Mouse (Mus musculus) neural tube, embryonic 15.5 days (tissue): ENCODE data around the gene Sox10. TPM values are rescaled to one million over a fixed set of nuclear protein-coding genes. Genes with fewer than 3 reads are reported as not detected.
A peak's percentile ranks its signal among the peaks of the same experiment; 100 is the strongest.

ENCODE experiments used
- ATAC-seq: fragments of 200-750 bp; cut with Nextera tagmentation; 2 replicates; pipeline ENCODE4 v1.8.0; 2017; ENCODE audit warnings: mild to moderate bottlenecking, moderate TSS enrichment, moderate library complexity; ENCODE audit not compliant: low FRiP score
- H3K27ac ChIP-seq: fragments of 300-500 bp; sonication (generic); replicated peaks from 2 replicates; pipeline ENCODE4 v1.5.1; 2015; ENCODE audit warnings: mild to moderate bottlenecking, inconsistent platforms
- H3K27me3 ChIP-seq: fragments of 300-500 bp; sonication (generic); replicated peaks from 2 replicates; pipeline ENCODE4 v1.6.1; 2015; ENCODE audit warnings: inconsistent platforms
- H3K36me3 ChIP-seq: fragments of 300-500 bp; sonication (generic); 2 replicates; pipeline ENCODE4 v1.6.1; 2015; ENCODE audit warnings: inconsistent platforms
- H3K4me1 ChIP-seq: fragments of 300-500 bp; sonication (generic); 2 replicates; pipeline ENCODE4 v1.6.1; 2015; ENCODE audit warnings: inconsistent platforms
- H3K4me2 ChIP-seq: fragments of 300-500 bp; sonication (generic); 2 replicates; pipeline ENCODE4 v1.6.1; 2015; ENCODE audit warnings: inconsistent platforms, mild to moderate bottlenecking, moderate library complexity
- H3K4me3 ChIP-seq: fragments of 300-500 bp; sonication (generic); replicated peaks from 2 replicates; pipeline ENCODE4 v1.5.1; 2015; ENCODE audit warnings: mild to moderate bottlenecking, inconsistent platforms
- H3K9ac ChIP-seq: fragments of 300-500 bp; sonication (generic); replicated peaks from 2 replicates; pipeline ENCODE4 v1.6.1; 2015; ENCODE audit warnings: mild to moderate bottlenecking, inconsistent platforms
- H3K9me3 ChIP-seq: fragments of 300-500 bp; sonication (generic); replicated peaks from 2 replicates; pipeline ENCODE4 v1.6.1; 2016; ENCODE audit warnings: inconsistent platforms
- WGBS: fragments of 180-500 bp; shearing (Covaris S2); methylation state at CpG from one replicate; pipeline ENCODE4 v1.1.7; 2015; ENCODE audit warnings: mixed read lengths; 5-methylcytosine and 5-hydroxymethylcytosine counted together
- polyA plus RNA-seq: library from polyadenylated mRNA; unstranded; fragments of >200 nt; fragmentation: Nextera tagmentation; extraction: Ambion mirVana; gene quantifications from 2 replicates; pipeline ENCODE4 v1.2.1, GENCODE M21; 2015

Sox10 gene
- polyA plus RNA-seq, 1 experiment from 2014 or later, result 11.6 TPM

DNA sequence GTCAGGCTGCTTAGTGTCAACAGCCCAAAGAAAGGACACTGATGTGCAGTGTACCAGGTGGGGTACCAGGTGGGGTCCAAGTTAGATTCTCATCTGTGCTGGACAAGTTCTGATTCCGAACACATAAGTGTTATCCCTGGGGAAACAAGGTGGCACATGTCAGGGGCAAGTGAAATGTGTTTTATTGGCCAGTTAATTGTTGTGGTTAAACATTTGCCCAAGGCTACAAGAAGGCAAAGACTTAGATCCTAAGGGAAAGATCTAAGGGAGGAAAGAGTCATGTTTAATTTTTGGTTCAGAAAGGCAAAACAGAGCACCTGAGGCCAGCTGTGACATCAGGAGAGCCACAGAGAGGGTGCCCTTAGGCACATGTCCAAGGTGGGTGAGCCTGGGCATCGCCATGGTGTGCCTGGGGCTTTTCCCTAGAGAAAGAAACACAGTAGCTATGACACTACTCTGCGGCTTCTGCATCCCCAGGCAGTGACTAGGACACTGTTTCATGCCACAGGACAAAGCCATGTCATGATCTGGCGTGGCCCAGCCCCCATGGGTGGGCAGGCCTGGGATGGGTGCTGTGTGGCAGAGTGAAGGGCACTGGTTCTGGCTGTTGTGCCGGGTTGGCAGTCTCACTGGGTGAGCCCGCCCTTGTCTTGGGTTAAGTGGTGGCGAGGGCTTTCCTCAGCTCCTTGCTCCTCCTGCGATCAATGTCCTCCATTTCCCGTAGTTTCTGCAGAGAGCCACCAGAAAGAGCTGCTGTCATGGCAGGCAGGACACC lies 30.4 kb downstream of the Sox10 start:
- Histone ChIP-seq H3K9me3 (no peaks in the 10 kb centered on the region), H3K4me1 (0 out of 2 replicates have a peak, but pooled peaks cover 4% of the 10 kb centered on the region), H3K36me3 (peaks cover 46% of the 10 kb centered on the region), H3K9ac (no peak overlapping the region), H3K27ac (0 out of 2 replicates have a peak overlapping the region, but pooled peaks have one; percentile 13), H3K27me3 (no peaks in the 10 kb centered on the region), H3K4me3 (no peak overlapping the region), H3K4me2 (no peak overlapping the region)
- WGBS, result 86% methylated on average over 9 of the region's 9 CpGs
- ATAC-seq, result no peak; the same call in 1 of the 2 replicates

DNA sequence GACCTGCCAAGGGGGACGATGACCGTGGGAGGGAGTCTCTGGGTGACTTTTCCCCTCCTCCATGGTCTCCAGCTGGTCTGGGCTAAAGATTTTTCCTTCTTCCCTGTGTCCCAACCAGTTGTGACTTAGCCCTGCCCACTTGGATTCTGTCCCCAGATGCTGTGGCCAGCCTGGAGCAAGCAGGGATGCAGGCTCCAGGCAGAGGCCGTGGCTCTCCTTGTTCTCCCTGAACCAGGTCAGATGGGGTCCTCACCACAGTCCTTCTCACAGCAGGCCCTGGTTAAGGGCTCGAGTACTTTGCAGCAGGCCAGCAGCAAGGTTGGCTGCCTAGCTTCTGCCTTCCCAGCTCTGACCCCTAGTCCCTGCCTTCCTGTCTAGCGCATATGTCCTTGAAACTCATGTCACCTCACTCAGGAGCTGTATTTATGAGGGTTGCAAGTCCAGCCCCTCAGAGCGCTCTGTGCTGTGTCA lies 31.8 kb downstream of the Sox10 start:
- H3K27ac ChIP-seq, result no peak overlapping the region
- peaks cover 55% of the 10 kb centered on the region for H3K36me3 ChIP-seq
- no peak overlapping the region for H3K9ac ChIP-seq
- 82% methylated on average over 6 of the region's 6 CpGs for WGBS
- no peaks in the 10 kb centered on the region for H3K27me3 ChIP-seq
- no peaks in the 10 kb centered on the region for H3K9me3 ChIP-seq
- no peak overlapping the region for H3K4me2 ChIP-seq
- H3K4me3 ChIP-seq, result no peak overlapping the region
- no peak for ATAC-seq
- H3K4me1 ChIP-seq, result 0 out of 2 replicates have a peak, but pooled peaks cover 2% of the 10 kb centered on the region

- Histone ChIP-seq H3K4me2 (no peak overlapping the region), H3K27ac (no peak overlapping the region), H3K27me3 (no peaks in the 10 kb centered on the region), H3K9me3 (no peaks in the 10 kb centered on the region), H3K36me3 (peaks cover 70% of the 10 kb centered on the region), H3K4me3 (no peak overlapping the region), H3K4me1 (0 out of 2 replicates have a peak, but pooled peaks cover 2% of the 10 kb centered on the region), H3K9ac (no peak overlapping the region)
- ATAC-seq, result no peak
- 70% methylated on average over 7 of the region's 7 CpGs for WGBS
Observed at GRCm38 (mm10) chr15:79131442-79131841, 33.6 kb downstream of the Sox10 start.

- no peak overlapping the region for H3K27ac ChIP-seq
- H3K4me2 ChIP-seq, result no peak overlapping the region
- no peak overlapping the region for H3K4me3 ChIP-seq
- 84% methylated on average over 10 of the region's 10 CpGs for WGBS
- H3K36me3 ChIP-seq, result peaks cover 74% of the 10 kb centered on the region
- no peaks in the 10 kb centered on the region for H3K27me3 ChIP-seq
- no peak overlapping the region for H3K9ac ChIP-seq
- 0 out of 2 replicates have a peak, but pooled peaks cover 2% of the 10 kb centered on the region for H3K4me1 ChIP-seq
- no peak for ATAC-seq
- H3K9me3 ChIP-seq, result no peaks in the 10 kb centered on the region
Observed at GRCm38 (mm10) chr15:79130782-79131181, 34.3 kb downstream of the Sox10 start.

DNA sequence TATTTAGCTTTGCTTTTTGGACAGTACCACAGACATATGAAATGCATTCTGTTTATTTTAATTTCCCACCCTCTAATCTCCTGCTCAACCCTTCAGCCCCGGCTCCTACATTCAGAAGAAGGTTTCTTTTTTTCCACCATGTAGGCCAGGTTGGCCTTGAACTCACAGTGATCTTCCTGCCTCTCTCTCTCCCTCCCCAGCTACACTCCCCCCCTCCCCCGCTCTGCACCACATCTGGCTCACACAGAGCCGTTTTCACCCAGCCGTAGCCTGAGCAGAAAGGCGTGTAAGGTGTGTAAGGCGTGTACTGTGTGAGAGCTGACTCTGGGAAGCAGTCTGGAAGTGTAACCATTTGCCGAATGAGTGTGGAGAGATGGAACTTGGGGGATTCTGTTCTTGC lies 35.7 kb downstream of the Sox10 start:
- ATAC-seq, result no peak
- H3K4me2 ChIP-seq, result no peak overlapping the region
- H3K36me3 ChIP-seq, result peaks cover 89% of the 10 kb centered on the region
- H3K9ac ChIP-seq, result no peak overlapping the region
- H3K4me3 ChIP-seq, result no peak overlapping the region
- H3K4me1 ChIP-seq, result no peaks in the 10 kb centered on the region
- no peaks in the 10 kb centered on the region for H3K9me3 ChIP-seq
- H3K27ac ChIP-seq, result no peak overlapping the region
- WGBS, result 85% methylated on average over 7 of the region's 7 CpGs
- H3K27me3 ChIP-seq, result no peaks in the 10 kb centered on the region

DNA sequence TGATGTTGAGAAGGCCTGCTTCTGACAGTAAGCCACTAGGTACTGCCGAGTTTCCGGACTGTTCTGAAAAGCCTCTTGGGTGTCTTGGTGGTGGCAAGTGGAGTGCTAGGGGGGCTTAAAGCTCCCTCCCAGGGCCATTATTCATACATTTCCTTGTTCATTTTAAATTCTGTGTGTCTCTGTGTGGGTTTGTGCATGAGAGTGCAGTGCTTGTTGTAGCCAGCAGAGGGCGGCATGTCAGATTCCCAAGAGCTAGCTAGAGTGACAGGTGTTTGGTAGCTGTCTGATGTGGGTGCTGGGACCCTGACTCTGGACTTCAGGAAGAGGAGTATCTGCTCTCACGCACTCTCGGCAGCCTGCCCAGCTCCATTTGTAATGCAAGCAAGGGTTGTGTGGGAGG lies 36.8 kb downstream of the Sox10 start:
- 98% methylated on average over 5 of the region's 5 CpGs for WGBS
- Histone ChIP-seq H3K4me1 (no peaks in the 10 kb centered on the region), H3K27ac (no peak overlapping the region), H3K9ac (no peak overlapping the region), H3K4me3 (no peak overlapping the region), H3K36me3 (peaks cover 89% of the 10 kb centered on the region), H3K27me3 (no peaks in the 10 kb centered on the region), H3K4me2 (no peak overlapping the region), H3K9me3 (no peaks in the 10 kb centered on the region)
- ATAC-seq, result no peak

- H3K36me3 ChIP-seq, result peaks cover 89% of the 10 kb centered on the region
- 97% methylated on average over 12 of the region's 12 CpGs for WGBS
- H3K9ac ChIP-seq, result no peak overlapping the region
- H3K27ac ChIP-seq, result no peak overlapping the region
- H3K4me1 ChIP-seq, result no peaks in the 10 kb centered on the region
- H3K4me2 ChIP-seq, result no peak overlapping the region
- H3K4me3 ChIP-seq, result no peak overlapping the region
- H3K9me3 ChIP-seq, result no peaks in the 10 kb centered on the region
- no peak for ATAC-seq
- no peaks in the 10 kb centered on the region for H3K27me3 ChIP-seq
Observed at GRCm38 (mm10) chr15:79127101-79127500, 37.9 kb downstream of the Sox10 start.

DNA sequence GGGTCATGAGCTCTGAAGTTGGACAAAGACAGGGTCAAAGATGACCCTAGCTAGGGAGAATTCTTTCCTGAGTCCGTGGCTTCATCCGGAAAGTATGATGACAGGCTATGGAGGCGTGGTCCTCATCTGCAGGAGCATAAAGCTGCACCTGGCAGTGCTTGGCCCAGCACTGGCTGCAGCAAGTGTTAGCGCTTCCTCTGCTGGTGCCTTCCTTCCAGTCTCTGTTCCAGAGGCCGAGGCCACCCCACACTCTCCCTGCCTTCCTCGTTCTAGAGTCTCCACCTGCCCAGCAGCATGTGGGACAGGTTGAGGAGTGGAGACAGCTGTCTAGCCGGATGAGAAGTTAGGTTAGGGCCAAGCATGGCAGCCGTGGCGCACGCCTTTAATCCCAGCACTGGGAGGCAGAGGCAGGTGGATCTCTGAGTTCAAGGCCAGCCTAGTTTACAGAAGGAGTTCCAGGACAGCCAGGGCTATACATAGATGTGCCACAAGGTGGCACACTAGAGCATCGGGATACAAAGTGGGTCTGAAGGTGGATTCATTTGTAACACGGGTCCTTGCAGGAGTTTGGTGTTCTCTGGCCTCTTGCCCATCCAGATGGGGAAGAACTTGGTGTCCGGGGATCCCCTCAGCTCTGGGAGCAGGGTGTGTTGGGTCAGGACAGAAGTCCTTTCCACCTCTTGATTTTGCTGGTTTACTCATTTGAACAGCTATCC lies 38.7 kb downstream of the Sox10 start:
- peaks cover 89% of the 10 kb centered on the region for H3K36me3 ChIP-seq
- WGBS, result 80% methylated on average over 13 of the region's 13 CpGs
- ATAC-seq, result no peak
- no peak overlapping the region for H3K4me3 ChIP-seq
- H3K9ac ChIP-seq, result no peak overlapping the region
- no peak overlapping the region for H3K4me2 ChIP-seq
- H3K27ac ChIP-seq, result no peak overlapping the region
- H3K27me3 ChIP-seq, result no peaks in the 10 kb centered on the region
- H3K9me3 ChIP-seq, result no peaks in the 10 kb centered on the region
- H3K4me1 ChIP-seq, result no peaks in the 10 kb centered on the region

DNA sequence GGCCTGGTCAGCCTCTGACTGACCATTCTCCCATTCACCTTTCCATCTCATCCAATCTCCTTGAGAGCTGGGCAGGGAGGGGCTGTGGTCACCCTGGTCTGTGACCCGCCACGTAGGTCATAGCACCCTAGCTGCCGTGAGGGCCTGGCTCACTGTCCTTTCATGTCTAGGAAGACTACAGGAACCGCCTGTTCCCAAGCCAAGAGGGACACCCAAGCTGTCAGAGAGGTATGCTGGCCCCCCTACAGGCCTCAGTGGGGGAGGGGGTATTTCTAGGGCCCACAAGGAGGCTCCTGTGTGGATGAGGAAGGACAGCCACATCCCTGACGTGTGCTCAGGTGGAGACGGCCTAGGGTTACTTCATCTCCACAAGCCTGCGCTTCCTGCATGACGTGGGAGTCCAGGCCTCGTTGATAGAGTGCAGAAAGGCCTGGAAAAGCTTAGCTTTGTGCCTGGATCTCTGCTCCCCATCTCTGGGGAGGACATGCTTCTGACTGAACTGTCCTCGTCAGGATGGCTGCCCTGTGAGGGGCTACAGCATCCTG lies 40.6 kb downstream of the Sox10 start:
- H3K4me1 ChIP-seq, result no peaks in the 10 kb centered on the region
- H3K27ac ChIP-seq, result no peak overlapping the region
- peaks cover 88% of the 10 kb centered on the region for H3K36me3 ChIP-seq
- no peak overlapping the region for H3K9ac ChIP-seq
- no peaks in the 10 kb centered on the region for H3K9me3 ChIP-seq
- H3K4me2 ChIP-seq, result no peak overlapping the region
- no peaks in the 10 kb centered on the region for H3K27me3 ChIP-seq
- no peak for ATAC-seq
- no peak overlapping the region for H3K4me3 ChIP-seq
- 85% methylated on average over 10 of the region's 10 CpGs for WGBS

- 93% methylated on average over 6 of the region's 6 CpGs for WGBS
- no peaks in the 10 kb centered on the region for H3K27me3 ChIP-seq
- no peak overlapping the region for H3K4me2 ChIP-seq
- no peaks in the 10 kb centered on the region for H3K9me3 ChIP-seq
- no peak for ATAC-seq
- no peaks in the 10 kb centered on the region for H3K4me1 ChIP-seq
- no peak overlapping the region for H3K27ac ChIP-seq
- H3K4me3 ChIP-seq, result no peak overlapping the region
- peaks cover 90% of the 10 kb centered on the region for H3K36me3 ChIP-seq
- no peak overlapping the region for H3K9ac ChIP-seq
Observed at GRCm38 (mm10) chr15:79123751-79124150, 41.3 kb downstream of the Sox10 start.

DNA sequence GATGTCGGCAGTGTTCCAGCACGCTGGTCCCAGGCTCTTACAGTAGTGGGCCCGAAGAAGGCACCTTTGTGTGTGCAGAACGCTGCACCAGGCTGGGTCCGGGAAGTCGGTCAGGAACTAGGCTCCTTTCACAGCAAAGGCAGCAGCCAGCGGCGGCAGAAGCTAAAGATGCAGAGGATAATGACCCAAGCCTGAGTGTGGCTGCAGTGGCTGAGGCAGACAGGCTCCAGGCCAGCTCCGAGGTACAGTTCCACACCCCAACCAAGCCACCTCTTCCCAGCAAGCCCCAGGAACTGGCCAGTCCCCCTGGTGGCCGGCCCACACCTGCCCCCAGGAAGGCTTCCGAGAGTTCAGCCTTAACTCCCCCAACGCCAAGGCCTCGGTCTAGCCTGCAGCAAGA lies 42.5 kb downstream of the Sox10 start:
- Histone ChIP-seq H3K4me3 (no peak overlapping the region), H3K4me2 (no peak overlapping the region), H3K4me1 (no peaks in the 10 kb centered on the region), H3K27ac (no peak overlapping the region), H3K36me3 (peaks cover 82% of the 10 kb centered on the region), H3K9ac (no peak overlapping the region), H3K27me3 (no peaks in the 10 kb centered on the region), H3K9me3 (no peaks in the 10 kb centered on the region)
- 83% methylated on average over 13 of the region's 13 CpGs for WGBS
- no peak for ATAC-seq

- H3K27ac ChIP-seq, result no peak overlapping the region
- 47% methylated on average over 4 of the region's 4 CpGs for WGBS
- H3K27me3 ChIP-seq, result no peaks in the 10 kb centered on the region
- H3K4me3 ChIP-seq, result no peak overlapping the region
- no peaks in the 10 kb centered on the region for H3K9me3 ChIP-seq
- no peak for ATAC-seq
- no peaks in the 10 kb centered on the region for H3K4me1 ChIP-seq
- peaks cover 82% of the 10 kb centered on the region for H3K36me3 ChIP-seq
- no peak overlapping the region for H3K4me2 ChIP-seq
- no peak overlapping the region for H3K9ac ChIP-seq
Observed at GRCm38 (mm10) chr15:79122119-79122518, 42.9 kb downstream of the Sox10 start.
